Comparison of ENCODE assay signal across 12 mouse cellular contexts in the genomic region with DNA sequence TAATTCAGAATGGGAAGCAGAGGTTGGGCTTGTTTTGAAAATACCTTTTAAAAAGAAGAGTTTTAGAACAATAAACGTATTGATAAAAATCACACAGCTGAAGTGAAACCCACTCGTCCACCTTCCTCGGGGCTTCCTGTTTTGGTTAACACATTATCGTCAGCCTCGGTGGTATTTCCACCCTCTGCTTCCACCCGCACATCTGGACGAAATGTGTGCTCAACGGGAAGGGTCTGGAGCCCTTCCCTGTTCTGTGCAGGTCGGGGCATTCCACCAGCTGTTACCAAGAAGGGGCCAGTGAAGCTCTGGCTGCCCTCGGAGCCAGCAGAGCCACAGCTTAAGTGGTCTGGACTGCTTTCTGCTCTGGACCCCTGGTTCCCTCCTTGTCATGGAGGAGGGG.
DNase-seq lines count a peak whose midpoint lies in the region; ATAC-seq and TF ChIP-seq lines count a peak whose summit lies in the region.
"Had no signal": no experiment of that assay in that cellular context is flagged by ENCODE, and none has a peak within 500 bp of the region (broad histone marks: within the 10 kb centered on the region; RNA-seq: fewer than 3 reads in every experiment).

No protein-coding gene starts in this region.

- no peaks in the 10 kb centered on the region for H3K27me3 ChIP-seq in intestine, embryonic 14.5 days (replicated peaks; ENCODE audit: control insufficient read depth, insufficient read depth, low read length)
- no peaks in the 10 kb centered on the region for H3K27me3 ChIP-seq in intestine, embryonic 16.5 days (replicated peaks; ENCODE audit: control insufficient read depth, insufficient read depth, low read length)
- no peaks in the 10 kb centered on the region for H3K27me3 ChIP-seq in embryonic facial prominence, embryonic 12.5 days
- H3K27me3 ChIP-seq in liver, embryonic 14.5 days (ENCODE audit: control insufficient read depth, insufficient read depth, low read length): no peaks in the 10 kb centered on the region

- H3K4me2 ChIP-seq in intestine, embryonic 14.5 days (ENCODE audit: low read length): 0 out of 2 replicates have a peak overlapping the region, but pooled peaks have one; percentile 9
- H3K4me2 ChIP-seq in intestine, embryonic 16.5 days (ENCODE audit: low read depth, low read length): no peak overlapping the region
- H3K4me2 ChIP-seq in embryonic facial prominence, embryonic 12.5 days (replicated peaks): 0 out of 2 replicates have a peak overlapping the region, but pooled peaks have one; percentile 2
- H3K4me2 ChIP-seq in liver, embryonic 14.5 days (ENCODE audit: low read depth): peak overlapping the region; percentile 28

- H3K27ac ChIP-seq in intestine, embryonic 14.5 days (ENCODE audit: low read depth): no peak overlapping the region
- H3K27ac ChIP-seq in intestine, embryonic 16.5 days (ENCODE audit: low read length): no peak overlapping the region
- H3K27ac ChIP-seq in embryonic facial prominence, embryonic 12.5 days: peak overlapping the region; percentile 61; the same call in 1 of the 2 replicates
- H3K27ac ChIP-seq in liver, embryonic 14.5 days: no peak overlapping the region
- H3K27ac ChIP-seq: macrophage had no signal

- H3K4me3 ChIP-seq in intestine, embryonic 14.5 days (ENCODE audit: low read depth, low read length): no peak overlapping the region
- H3K4me3 ChIP-seq in intestine, embryonic 16.5 days (ENCODE audit: low read length): no peak overlapping the region
- H3K4me3 ChIP-seq in embryonic facial prominence, embryonic 12.5 days: no peak overlapping the region
- H3K4me3 ChIP-seq in liver, embryonic 14.5 days (ENCODE audit: insufficient read depth in 1 of 2, low read depth in 2 of 2, low read length in 2 of 2): no peak overlapping the region

- TF ChIP-seq EP300 in liver, embryonic 14.5 days (IDR thresholded peaks at IDR 0.05; ENCODE audit: low read depth): no peak

- no peak overlapping the region for H3K9ac ChIP-seq in intestine, embryonic 14.5 days (ENCODE audit: low read length)
- H3K9ac ChIP-seq in intestine, embryonic 16.5 days (ENCODE audit: low read depth, low read length): no peak overlapping the region
- H3K9ac ChIP-seq in embryonic facial prominence, embryonic 12.5 days: no peak overlapping the region
- no peak overlapping the region for H3K9ac ChIP-seq in liver, embryonic 14.5 days (replicated peaks)

- DNase-seq in intestine, embryonic 14.5 days (ENCODE audit: low spot score): no peak
- DNase-seq in liver, embryonic 14.5 days (ENCODE audit: low read depth in 3 of 3, low spot score in 3 of 3): no peak
- no peak for DNase-seq in right cerebral cortex, adult 2 months (ENCODE audit: low spot score in 2 of 2)
- DNase-seq in urinary bladder, postnatal 14 days (ENCODE audit: low spot score): no peak
- DNase-seq in cerebellum, postnatal 14 days: no peak
- DNase-seq: gastrocnemius, postnatal 25 days; kidney, postnatal 10 days had no signal

- no peak for TF ChIP-seq CTCF in liver, embryonic 14.5 days (IDR thresholded peaks at IDR 0.05; ENCODE audit: low read depth)

- no peaks in the 10 kb centered on the region for H3K36me3 ChIP-seq in intestine, embryonic 14.5 days (ENCODE audit: control insufficient read depth, insufficient read depth, low read length)
- H3K36me3 ChIP-seq in intestine, embryonic 16.5 days (ENCODE audit: control insufficient read depth, insufficient read depth, low read length): no peaks in the 10 kb centered on the region
- H3K36me3 ChIP-seq in embryonic facial prominence, embryonic 12.5 days: no peaks in the 10 kb centered on the region
- no peaks in the 10 kb centered on the region for H3K36me3 ChIP-seq in liver, embryonic 14.5 days (replicated peaks; ENCODE audit: control insufficient read depth, insufficient read depth, low read depth)
- H3K36me3 ChIP-seq: G1E had no signal

- ATAC-seq in intestine, embryonic 14.5 days (replicated peaks; ENCODE audit: low FRiP score, low TSS enrichment, low read depth): no peak
- no peak for ATAC-seq in intestine, embryonic 16.5 days
- ATAC-seq in CD4-positive, CD25-positive, alpha-beta regulatory T cell, adult 4 months: peak; percentile 66
- ATAC-seq in embryonic facial prominence, embryonic 12.5 days (ENCODE audit: insufficient number of reproducible peaks, insufficient read depth, low FRiP score, low TSS enrichment): no peak
- ATAC-seq in liver, embryonic 14.5 days (ENCODE audit: insufficient read depth): no peak

- 32% methylated on average over 10 of the region's 10 CpGs for WGBS in intestine, embryonic 14.5 days
- 37% methylated on average over 10 of the region's 10 CpGs for WGBS in intestine, embryonic 16.5 days
- 24% methylated on average over 10 of the region's 10 CpGs for WGBS in embryonic facial prominence, embryonic 12.5 days
- WGBS in liver, embryonic 14.5 days (ENCODE audit: insufficient replicate concordance): 10% methylated on average over 10 of the region's 10 CpGs

- no peaks in the 10 kb centered on the region; the same call in 1 of the 2 replicates for H3K4me1 ChIP-seq in intestine, embryonic 14.5 days (replicated peaks; ENCODE audit: control insufficient read depth, insufficient read depth, low read length)
- no peaks in the 10 kb centered on the region for H3K4me1 ChIP-seq in intestine, embryonic 16.5 days (ENCODE audit: control insufficient read depth, insufficient read depth, low read length)
- H3K4me1 ChIP-seq in embryonic facial prominence, embryonic 12.5 days: peaks cover 5% of the 10 kb centered on the region; the same call in 1 of the 2 replicates
- H3K4me1 ChIP-seq in liver, embryonic 14.5 days (replicated peaks; ENCODE audit: control insufficient read depth in 2 of 2, insufficient read depth in 2 of 2, low read length in 1 of 2): peaks cover 0 to 13% of the 10 kb centered on the region in 2 experiments; a peak in 2 of 4 replicates

- no peaks in the 10 kb centered on the region for H3K9me3 ChIP-seq in intestine, embryonic 14.5 days (ENCODE audit: control insufficient read depth, low read length)
- no peaks in the 10 kb centered on the region for H3K9me3 ChIP-seq in intestine, embryonic 16.5 days (ENCODE audit: control insufficient read depth, low read length)
- H3K9me3 ChIP-seq in embryonic facial prominence, embryonic 12.5 days: no peaks in the 10 kb centered on the region
- no peaks in the 10 kb centered on the region for H3K9me3 ChIP-seq in liver, embryonic 14.5 days (ENCODE audit: control insufficient read depth, low read length)
- H3K9me3 ChIP-seq: G1E had no signal
